ENCODE assay signal across 26 mouse cellular contexts in genomic region chr11:80907820-80908219, GRCm38 (mm10). TPM values are rescaled to one million over a fixed set of nuclear protein-coding genes. Genes with fewer than 3 reads are reported as not detected.
DNase-seq lines count a peak whose midpoint lies in the region; TF ChIP-seq lines count a peak whose summit lies in the region.
"Had no signal": no experiment of that assay in that cellular context is flagged by ENCODE, and none has a peak within 500 bp of the region (broad histone marks: within the 10 kb centered on the region; RNA-seq: fewer than 3 reads in every experiment).

No protein-coding gene starts in this region.

- peak overlapping the region; percentile 16; the same call in 1 of the 2 replicates for H3K27ac ChIP-seq in left cerebral cortex, adult 2 months
- H3K27ac ChIP-seq: embryonic facial prominence, embryonic 12.5 days; embryonic facial prominence, embryonic 15.5 days; heart, embryonic 15.5 days; hindbrain, embryonic 10.5 days; hindbrain, embryonic 13.5 days had no signal

- intact Hi-C loops in left cerebral cortex, adult 2 months (cut with DNase I), result loop anchor here (2.0 to 5.0 kb wide), 3 partner anchors 189 to 467 kb away; no protein-coding TSS in a partner anchor
- intact Hi-C loops in left cerebral cortex, postnatal 4 days (cut with DNase I), result no loop called here
- intact Hi-C loops in left cerebral cortex, postnatal 25 days (cut with DNase I), result loop anchor here (2.0 to 10.0 kb wide), 3 partner anchors 245 to 704 kb away; no protein-coding TSS in a partner anchor

- H3K4me3 ChIP-seq in left cerebral cortex, adult 2 months, result no peak overlapping the region
- H3K4me3 ChIP-seq: embryonic facial prominence, embryonic 12.5 days; embryonic facial prominence, embryonic 15.5 days; heart, embryonic 12.5 days; heart, embryonic 15.5 days; hindbrain, embryonic 10.5 days; hindbrain, embryonic 13.5 days had no signal

- no peak for TF ChIP-seq CTCF in left cerebral cortex, adult 2 months (IDR thresholded peaks at IDR 0.05)

- DNase-seq in layer of hippocampus, adult 11-12 months (ENCODE audit: low spot score), result peak; percentile 29
- no peak for DNase-seq in layer of hippocampus, adult 9-10 months (ENCODE audit: low spot score)
- peak in 1 of 2 experiments; percentile 41 for DNase-seq in left cerebral cortex, adult 2 months (ENCODE audit: extremely low spot score in 1 of 2, low spot score in 2 of 2)
- DNase-seq in left cerebral cortex, postnatal 4 days, result no peak
- peak; percentile 75 for DNase-seq in brain, adult 2 months (ENCODE audit: low read depth, low spot score)
- peak; percentile 21 to 83 for DNase-seq in left cerebral cortex, postnatal 25 days (ENCODE audit: low spot score in 2 of 2)
- DNase-seq in spleen, postnatal 10 days (ENCODE audit: low spot score in 2 of 2), result no peak
- DNase-seq: adrenal gland, adult 2 months; adrenal gland, postnatal 14 days; cerebellum, adult 11 months; cerebellum, adult 2 months; cerebellum, adult 9-11 months; forebrain, postnatal 0 days; gastrocnemius, postnatal 25 days; heart, adult 18-20 months; heart, postnatal 10 days; heart, postnatal 36 days had no signal

RNA-seq across cellular contexts. Expression of gene Spaca3, which starts 49.7 kb away (rescaled TPM):
- total RNA-seq in left cerebral cortex, adult 2 months (2021), result not detected
- total RNA-seq in left cerebral cortex, postnatal 4 days (2021), result not detected
- not detected for total RNA-seq in left cerebral cortex, postnatal 25 days (2021)
- total RNA-seq: adrenal gland, adult 2 months; adrenal gland, postnatal 14 days; common myeloid progenitor, adult 5-6 weeks; forebrain, postnatal 0 days; gastrocnemius, adult 8-10 months; gastrocnemius, postnatal 25 days; heart, adult 18-20 months; heart, postnatal 10 days; heart, postnatal 36 days; MEL had no signal

Comparison
In these comparisons a context has a peak if more than half of its experiments do, and no peak if none do; other contexts are left out.
1. DNase-seq: peak in layer of hippocampus, adult 11-12 months (single experiment), brain, adult 2 months (single experiment) and left cerebral cortex, postnatal 25 days (2 of 2); none in layer of hippocampus, adult 9-10 months (single experiment), left cerebral cortex, postnatal 4 days (single experiment) and spleen, postnatal 10 days (0 of 2).